Mouse (Mus musculus): ENCODE results near the gene Pygm. TPM values are rescaled to one million over a fixed set of nuclear protein-coding genes. Genes with fewer than 3 reads are reported as not detected.

Pygm gene
- polyA plus RNA-seq, 1 experiment from 2014 or later, result 7.3 TPM

DNA sequence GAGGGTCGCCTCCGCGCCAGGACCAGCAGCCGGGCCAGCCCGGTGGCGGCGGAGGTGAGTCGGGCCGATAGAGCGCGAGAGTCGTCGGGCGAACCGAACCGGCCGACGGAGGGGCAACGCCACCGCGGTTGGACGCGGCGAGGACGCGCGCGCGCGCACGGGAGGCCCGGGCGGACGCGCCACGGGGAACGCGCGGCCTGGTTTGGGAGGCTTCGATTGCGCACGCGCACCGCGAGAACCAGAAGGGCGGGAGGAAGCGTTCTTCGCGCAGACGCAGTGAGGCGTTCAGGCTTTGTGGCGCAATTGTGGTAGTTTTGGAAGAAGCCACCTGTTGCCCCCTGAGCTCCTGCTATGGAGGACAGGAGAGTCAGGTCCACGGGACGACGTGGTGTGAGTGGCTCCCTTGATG, 19.9 kb upstream of the Pygm start:
- peaks cover 22% of the 10 kb centered on the region for H3K36me3 ChIP-seq (ENCODE audit: control insufficient read depth, insufficient read depth, low read length)
- H3K4me1 ChIP-seq (ENCODE audit: control insufficient read depth, insufficient read depth, low read length), result peaks cover 27% of the 10 kb centered on the region
- peak overlapping the region; percentile 99 for H3K27ac ChIP-seq (ENCODE audit: low read length)
- WGBS, result 1% methylated on average over 38 of the region's 55 CpGs
- H3K27me3 ChIP-seq (ENCODE audit: control insufficient read depth, insufficient read depth, low read depth, low read length), result no peaks in the 10 kb centered on the region
- no peaks in the 10 kb centered on the region for H3K9me3 ChIP-seq (replicated peaks; ENCODE audit: control insufficient read depth, low read length, poor library complexity, severe bottlenecking)
- H3K4me3 ChIP-seq (ENCODE audit: low read depth, low read length), result peak overlapping the region; percentile 100
- H3K4me2 ChIP-seq (ENCODE audit: low read length), result peak overlapping the region; percentile 87
- no peak for ATAC-seq
- peak overlapping the region; percentile 99 for H3K9ac ChIP-seq (ENCODE audit: low read depth, low read length)

DNA sequence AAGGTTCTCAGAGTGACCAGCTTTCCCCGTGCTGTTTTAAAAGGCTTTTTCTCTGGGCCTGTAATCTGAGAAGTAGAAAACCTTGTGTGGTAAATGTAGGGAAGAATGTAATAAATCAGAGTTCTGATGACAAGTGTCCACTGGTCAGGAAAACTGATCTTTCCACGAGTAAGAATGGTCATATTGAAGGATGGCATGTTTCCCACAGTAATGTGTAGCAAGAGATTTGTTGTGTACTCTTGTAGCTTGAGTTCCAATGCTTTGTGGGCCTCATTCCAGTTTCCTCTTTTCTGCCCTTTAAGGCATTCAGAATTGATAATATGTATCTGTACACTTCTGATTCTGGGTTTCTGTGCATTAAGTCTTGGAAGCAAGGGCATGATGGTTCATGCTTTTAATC, 19.4 kb upstream of the Pygm start:
- peaks cover 27% of the 10 kb centered on the region for H3K4me1 ChIP-seq (ENCODE audit: control insufficient read depth, insufficient read depth, low read length)
- WGBS, result 5% methylated on average over 2 of the region's 2 CpGs
- H3K27me3 ChIP-seq (ENCODE audit: control insufficient read depth, insufficient read depth, low read depth, low read length), result no peaks in the 10 kb centered on the region
- peak overlapping the region; percentile 99 for H3K9ac ChIP-seq (ENCODE audit: low read depth, low read length)
- H3K36me3 ChIP-seq (ENCODE audit: control insufficient read depth, insufficient read depth, low read length), result peaks cover 26% of the 10 kb centered on the region
- peak overlapping the region; percentile 87 for H3K4me2 ChIP-seq (ENCODE audit: low read length)
- H3K4me3 ChIP-seq (ENCODE audit: low read depth, low read length), result peak overlapping the region; percentile 100
- no peak for ATAC-seq
- H3K9me3 ChIP-seq (replicated peaks; ENCODE audit: control insufficient read depth, low read length, poor library complexity, severe bottlenecking), result no peaks in the 10 kb centered on the region
- peak overlapping the region; percentile 99; the same call in 1 of the 2 replicates for H3K27ac ChIP-seq (ENCODE audit: low read length)

DNA sequence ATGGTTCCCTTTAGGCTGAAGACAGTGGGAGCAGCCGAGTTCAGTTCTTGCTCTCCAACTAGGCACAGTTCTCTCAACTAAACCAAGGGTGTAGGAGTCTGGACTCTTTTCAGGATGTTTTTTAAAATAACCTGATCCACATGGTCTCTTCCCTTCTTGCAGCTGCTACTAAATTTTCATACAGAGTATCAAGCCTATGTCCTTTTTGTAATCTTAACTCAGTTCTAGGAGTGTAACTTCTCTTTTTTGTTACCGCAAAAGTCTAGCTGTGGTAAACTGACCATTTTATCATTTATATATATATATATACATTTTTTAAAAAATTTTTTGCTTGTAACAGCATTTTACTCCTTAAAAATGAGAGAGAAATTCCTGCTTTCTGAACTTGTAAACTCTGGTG, 14.0 kb upstream of the Pygm start:
- peaks cover 14% of the 10 kb centered on the region for H3K4me1 ChIP-seq (ENCODE audit: control insufficient read depth, insufficient read depth, low read length)
- H3K36me3 ChIP-seq (ENCODE audit: control insufficient read depth, insufficient read depth, low read length), result peaks cover 67% of the 10 kb centered on the region
- H3K27ac ChIP-seq (ENCODE audit: low read length), result no peak overlapping the region
- no peaks in the 10 kb centered on the region for H3K27me3 ChIP-seq (ENCODE audit: control insufficient read depth, insufficient read depth, low read depth, low read length)
- H3K9me3 ChIP-seq (replicated peaks; ENCODE audit: control insufficient read depth, low read length, poor library complexity, severe bottlenecking), result no peaks in the 10 kb centered on the region
- no peak for ATAC-seq
- no peak overlapping the region for H3K9ac ChIP-seq (ENCODE audit: low read depth, low read length)
- H3K4me2 ChIP-seq (ENCODE audit: low read length), result no peak overlapping the region
- WGBS, result 88% methylated on average over 2 of the region's 2 CpGs
- no peak overlapping the region for H3K4me3 ChIP-seq (ENCODE audit: low read depth, low read length)

DNA sequence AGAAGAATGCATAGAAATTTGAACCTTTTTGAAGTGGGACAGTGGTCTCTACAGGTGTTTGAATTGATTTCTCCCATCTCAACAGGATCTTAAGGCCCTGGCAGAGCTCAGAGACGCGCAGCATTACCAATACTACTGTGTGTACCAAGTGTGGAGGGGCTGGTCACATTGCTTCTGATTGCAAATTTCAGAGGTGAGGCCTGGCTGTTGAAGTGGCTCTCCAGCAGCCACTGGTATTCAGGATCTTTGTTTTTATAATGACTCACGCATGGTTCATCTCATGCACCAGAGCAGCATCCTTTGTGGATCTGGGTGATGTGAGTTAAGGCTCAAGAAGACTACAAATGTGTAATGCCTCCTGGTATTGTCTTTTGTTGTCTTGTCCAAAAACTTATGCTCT, 11.8 kb upstream of the Pygm start:
- 92% methylated on average over 3 of the region's 3 CpGs for WGBS
- Histone ChIP-seq H3K4me2 (ENCODE audit: low read length) (no peak overlapping the region), H3K36me3 (ENCODE audit: control insufficient read depth, insufficient read depth, low read length) (peaks cover 70% of the 10 kb centered on the region), H3K4me1 (ENCODE audit: control insufficient read depth, insufficient read depth, low read length) (peaks cover 2% of the 10 kb centered on the region; the same call in 1 of the 2 replicates), H3K9me3 (replicated peaks; ENCODE audit: control insufficient read depth, low read length, poor library complexity, severe bottlenecking) (no peaks in the 10 kb centered on the region), H3K9ac (ENCODE audit: low read depth, low read length) (no peak overlapping the region), H3K27me3 (ENCODE audit: control insufficient read depth, insufficient read depth, low read depth, low read length) (no peaks in the 10 kb centered on the region), H3K27ac (ENCODE audit: low read length) (no peak overlapping the region), H3K4me3 (ENCODE audit: low read depth, low read length) (no peak overlapping the region)
- ATAC-seq, result no peak

DNA sequence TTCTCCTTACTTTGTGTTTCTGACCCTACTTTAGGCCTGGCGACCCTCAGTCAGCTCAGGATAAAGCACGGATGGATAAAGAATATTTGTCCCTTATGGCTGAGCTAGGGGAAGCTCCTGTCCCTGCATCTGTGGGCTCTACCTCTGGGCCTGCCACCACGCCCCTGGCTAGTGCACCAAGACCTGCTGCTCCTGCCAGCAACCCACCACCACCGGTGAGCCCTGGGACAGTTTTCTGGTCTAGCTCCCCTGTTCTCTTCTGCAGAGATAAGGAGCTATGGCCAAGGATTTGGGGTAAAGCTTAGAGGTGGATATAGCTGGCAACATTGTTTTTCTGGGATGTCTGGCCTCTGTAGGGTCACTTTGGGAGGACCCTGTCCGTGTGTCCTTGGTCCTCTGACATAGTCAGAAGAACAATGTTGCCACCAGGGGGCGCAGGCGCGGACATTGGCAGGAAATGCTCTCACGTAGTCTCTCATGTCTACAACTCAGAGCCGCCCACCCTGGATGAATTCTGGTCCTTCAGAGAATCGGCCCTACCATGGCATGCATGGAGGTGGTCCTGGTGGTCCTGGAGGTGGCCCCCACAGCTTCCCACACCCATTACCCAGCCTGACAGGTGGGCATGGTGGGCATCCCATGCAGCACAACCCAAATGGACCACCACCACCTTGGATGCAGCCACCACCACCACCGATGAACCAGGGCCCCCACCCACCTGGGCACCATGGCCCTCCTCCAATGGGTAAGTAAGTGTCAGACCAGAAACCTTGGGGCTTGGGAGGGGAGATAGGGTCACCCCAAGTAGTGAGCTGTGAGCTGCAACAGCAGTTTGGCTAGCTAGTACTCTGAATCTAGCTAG, 10.4 kb upstream of the Pygm start:
- WGBS, result 57% methylated on average over 12 of the region's 12 CpGs
- peak; percentile 41 for ATAC-seq

DNA sequence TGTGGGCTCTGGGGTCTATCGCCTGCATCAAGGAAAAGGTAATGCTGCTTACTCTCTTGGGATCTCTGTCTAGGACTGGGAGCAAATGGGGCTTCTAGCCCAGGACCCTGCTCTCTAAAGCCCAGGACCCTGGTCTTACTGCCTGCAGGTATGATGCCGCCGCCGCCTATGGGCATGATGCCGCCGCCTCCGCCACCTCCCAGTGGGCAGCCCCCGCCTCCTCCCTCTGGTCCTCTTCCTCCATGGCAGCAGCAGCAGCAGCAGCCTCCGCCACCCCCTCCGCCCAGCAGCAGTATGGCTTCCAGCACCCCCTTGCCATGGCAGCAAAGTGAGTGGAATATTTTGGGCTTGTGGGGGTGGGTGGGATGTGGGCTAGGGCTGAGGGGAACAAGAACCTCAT, 9.6 kb upstream of the Pygm start:
- WGBS, result 98% methylated on average over 10 of the region's 10 CpGs
- Histone ChIP-seq H3K4me2 (ENCODE audit: low read length) (no peak overlapping the region), H3K4me1 (ENCODE audit: control insufficient read depth, insufficient read depth, low read length) (no peaks in the 10 kb centered on the region), H3K9me3 (replicated peaks; ENCODE audit: control insufficient read depth, low read length, poor library complexity, severe bottlenecking) (no peaks in the 10 kb centered on the region), H3K9ac (ENCODE audit: low read depth, low read length) (no peak overlapping the region), H3K4me3 (ENCODE audit: low read depth, low read length) (no peak overlapping the region), H3K27ac (ENCODE audit: low read length) (no peak overlapping the region), H3K27me3 (ENCODE audit: control insufficient read depth, insufficient read depth, low read depth, low read length) (no peaks in the 10 kb centered on the region), H3K36me3 (ENCODE audit: control insufficient read depth, insufficient read depth, low read length) (peaks cover 68% of the 10 kb centered on the region)
- no peak for ATAC-seq

More for the DNA sequence above, 10.4 kb upstream of the Pygm start:
- Histone ChIP-seq H3K36me3 (ENCODE audit: control insufficient read depth, insufficient read depth, low read length) (peaks cover 72% of the 10 kb centered on the region), H3K27ac (ENCODE audit: low read length) (no peak overlapping the region), H3K4me2 (ENCODE audit: low read length) (no peak overlapping the region), H3K9ac (ENCODE audit: low read depth, low read length) (no peak overlapping the region), H3K27me3 (ENCODE audit: control insufficient read depth, insufficient read depth, low read depth, low read length) (no peaks in the 10 kb centered on the region), H3K4me1 (ENCODE audit: control insufficient read depth, insufficient read depth, low read length) (no peaks in the 10 kb centered on the region), H3K4me3 (ENCODE audit: low read depth, low read length) (no peak overlapping the region), H3K9me3 (replicated peaks; ENCODE audit: control insufficient read depth, low read length, poor library complexity, severe bottlenecking) (no peaks in the 10 kb centered on the region)

DNA sequence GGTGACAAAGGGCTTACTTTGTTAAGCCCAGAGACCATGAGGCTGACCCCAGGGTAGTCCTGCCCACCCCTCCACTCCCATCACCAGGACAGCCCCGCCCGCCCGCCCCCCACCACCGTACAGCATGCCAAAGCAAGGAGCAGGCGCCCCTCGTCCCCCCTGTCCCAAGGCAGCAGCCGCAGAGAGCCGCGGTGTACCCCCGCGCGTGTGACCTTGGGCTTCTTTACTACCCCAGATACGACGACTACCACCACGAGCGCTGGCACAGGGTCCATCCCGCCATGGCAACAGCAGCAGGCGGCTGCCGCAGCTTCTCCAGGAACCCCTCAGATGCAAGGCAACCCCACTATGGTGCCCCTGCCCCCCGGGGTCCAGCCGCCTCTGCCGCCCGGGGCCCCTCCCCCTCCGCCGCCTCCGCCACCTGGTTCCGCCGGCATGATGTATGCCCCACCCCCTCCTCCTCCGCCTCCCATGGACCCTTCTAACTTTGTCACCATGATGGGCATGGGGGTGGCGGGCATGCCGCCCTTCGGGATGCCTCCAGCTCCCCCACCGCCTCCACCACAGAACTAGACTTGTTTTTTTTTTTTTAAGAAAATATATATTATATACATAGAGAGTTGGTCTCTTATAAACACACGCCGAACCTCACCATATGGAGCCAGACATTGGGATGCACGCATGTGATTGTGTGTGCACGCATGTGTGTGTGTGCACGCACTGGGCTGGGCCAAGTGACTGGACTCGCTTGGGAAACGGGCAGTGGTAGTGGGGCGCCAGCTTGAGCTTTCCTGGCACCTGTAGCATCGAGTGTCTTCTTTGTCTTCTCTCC, 8.6 kb upstream of the Pygm start:
- Histone ChIP-seq H3K36me3 (ENCODE audit: control insufficient read depth, insufficient read depth, low read length) (peaks cover 65% of the 10 kb centered on the region), H3K4me3 (ENCODE audit: low read depth, low read length) (no peak overlapping the region), H3K27ac (ENCODE audit: low read length) (no peak overlapping the region), H3K9me3 (replicated peaks; ENCODE audit: control insufficient read depth, low read length, poor library complexity, severe bottlenecking) (no peaks in the 10 kb centered on the region), H3K4me2 (ENCODE audit: low read length) (no peak overlapping the region), H3K9ac (ENCODE audit: low read depth, low read length) (no peak overlapping the region), H3K4me1 (ENCODE audit: control insufficient read depth, insufficient read depth, low read length) (no peaks in the 10 kb centered on the region), H3K27me3 (ENCODE audit: control insufficient read depth, insufficient read depth, low read depth, low read length) (no peaks in the 10 kb centered on the region)
- ATAC-seq, result 0 out of 2 replicates have a peak, but pooled peaks have one; percentile 6
- WGBS, result 93% methylated on average over 30 of the region's 42 CpGs

DNA sequence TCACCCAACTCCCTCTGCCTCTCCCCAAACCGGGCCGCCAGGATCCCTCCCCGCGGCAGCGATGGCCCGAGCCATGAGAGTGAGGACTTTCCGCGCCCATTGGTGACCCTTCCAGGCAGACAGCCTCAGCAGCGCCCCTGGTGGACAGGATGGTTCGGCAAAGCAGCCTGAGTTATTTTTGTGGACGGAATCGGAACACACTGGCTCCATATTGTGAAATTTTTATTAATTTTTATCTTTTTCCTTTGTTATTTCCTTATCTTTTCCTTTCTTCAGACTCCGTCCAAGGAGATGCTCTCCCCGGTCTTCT, 8.0 kb upstream of the Pygm start:
- ATAC-seq, result no peak
- H3K9me3 ChIP-seq (replicated peaks; ENCODE audit: control insufficient read depth, low read length, poor library complexity, severe bottlenecking), result no peaks in the 10 kb centered on the region
- H3K9ac ChIP-seq (ENCODE audit: low read depth, low read length), result no peak overlapping the region
- no peaks in the 10 kb centered on the region for H3K27me3 ChIP-seq (ENCODE audit: control insufficient read depth, insufficient read depth, low read depth, low read length)
- no peaks in the 10 kb centered on the region for H3K4me1 ChIP-seq (ENCODE audit: control insufficient read depth, insufficient read depth, low read length)
- H3K36me3 ChIP-seq (ENCODE audit: control insufficient read depth, insufficient read depth, low read length), result peaks cover 59% of the 10 kb centered on the region
- H3K27ac ChIP-seq (ENCODE audit: low read length), result no peak overlapping the region
- H3K4me3 ChIP-seq (ENCODE audit: low read depth, low read length), result no peak overlapping the region
- H3K4me2 ChIP-seq (ENCODE audit: low read length), result no peak overlapping the region
- 64% methylated on average over 14 of the region's 14 CpGs for WGBS

DNA sequence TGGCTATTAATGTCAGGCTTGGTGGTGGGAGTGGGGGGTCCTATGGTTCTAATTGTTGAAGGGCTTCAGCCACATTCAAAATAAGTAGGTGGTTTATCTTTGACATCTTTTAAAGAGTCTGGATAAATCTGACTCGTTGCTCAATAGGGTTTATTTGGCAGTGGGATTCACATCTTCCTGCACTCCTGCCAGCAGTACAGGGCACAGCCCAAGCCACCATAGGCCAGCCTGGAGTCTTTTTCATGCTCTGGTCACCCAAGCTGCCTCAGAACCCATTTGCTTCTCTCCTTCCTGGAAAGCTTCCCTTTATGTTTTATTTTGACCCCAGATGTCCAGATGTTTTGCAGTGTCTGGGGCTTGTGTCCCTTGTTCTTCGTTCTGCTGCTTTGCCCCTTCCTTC, 7.6 kb upstream of the Pygm start:
- Histone ChIP-seq H3K9me3 (replicated peaks; ENCODE audit: control insufficient read depth, low read length, poor library complexity, severe bottlenecking) (no peaks in the 10 kb centered on the region), H3K4me3 (ENCODE audit: low read depth, low read length) (no peak overlapping the region), H3K27me3 (ENCODE audit: control insufficient read depth, insufficient read depth, low read depth, low read length) (no peaks in the 10 kb centered on the region), H3K9ac (ENCODE audit: low read depth, low read length) (no peak overlapping the region), H3K36me3 (ENCODE audit: control insufficient read depth, insufficient read depth, low read length) (peaks cover 56% of the 10 kb centered on the region), H3K27ac (ENCODE audit: low read length) (no peak overlapping the region), H3K4me1 (ENCODE audit: control insufficient read depth, insufficient read depth, low read length) (no peaks in the 10 kb centered on the region), H3K4me2 (ENCODE audit: low read length) (no peak overlapping the region)
- 82% methylated on average over 2 of the region's 2 CpGs for WGBS
- ATAC-seq, result no peak

Data from midbrain, embryonic 16.5 days (tissue).